Mouse (Mus musculus) heart, embryonic 11.5 days (tissue): ENCODE measurements at regions not wholly inside any gene's neighbourhood (a gene's known extent, or its start where the extent isn't known, plus 50 kb on each side); places are given as distances from the start of the nearest gene placed in this dataset.

Experiments
- ATAC-seq: fragments of 200-750 bp; cut with Nextera tagmentation; replicated peaks from 2 replicates; pipeline ENCODE4 v1.8.0; 2017; ENCODE audit warnings: moderate library complexity; ENCODE audit not compliant: insufficient number of reproducible peaks, low FRiP score, low TSS enrichment
- H3K27ac ChIP-seq: fragments of 300-500 bp; sonication (generic); 2 replicates; pipeline ENCODE4 v1.5.1; 2014; ENCODE audit warnings: mild to moderate bottlenecking, low read depth, low read length
- H3K27me3 ChIP-seq: fragments of 300-500 bp; sonication (generic); 2 replicates; pipeline ENCODE4 v1.6.1; 2014; ENCODE audit warnings: mild to moderate bottlenecking, low read length, mixed read lengths; ENCODE audit not compliant: control insufficient read depth, insufficient read depth
- H3K36me3 ChIP-seq: fragments of 300-500 bp; sonication (generic); 2 replicates; pipeline ENCODE4 v1.6.1; 2014; ENCODE audit warnings: mild to moderate bottlenecking, low read length, moderate library complexity, mixed read lengths; ENCODE audit not compliant: control insufficient read depth, insufficient read depth
- H3K4me1 ChIP-seq: fragments of 300-500 bp; sonication (generic); 2 replicates; pipeline ENCODE4 v1.6.1; 2014; ENCODE audit warnings: low read length; ENCODE audit not compliant: control insufficient read depth, insufficient read depth
- H3K4me2 ChIP-seq: fragments of 300-500 bp; sonication (generic); 2 replicates; pipeline ENCODE4 v1.6.1; 2014; ENCODE audit warnings: mild to moderate bottlenecking, moderate library complexity
- H3K4me3 ChIP-seq: fragments of 300-500 bp; sonication (generic); 2 replicates; pipeline ENCODE4 v1.5.1; 2014; ENCODE audit warnings: low read depth, low read length
- H3K9ac ChIP-seq: fragments of 300-500 bp; sonication (generic); 2 replicates; pipeline ENCODE4 v1.6.1; 2014; ENCODE audit warnings: mild to moderate bottlenecking, low read depth, low read length, moderate library complexity
- H3K9me3 ChIP-seq: fragments of 300-500 bp; sonication (generic); replicated peaks from 2 replicates; pipeline ENCODE4 v1.6.1; 2016; ENCODE audit warnings: low read length; ENCODE audit not compliant: control insufficient read depth
- whole genome bisulfite sequencing: fragments of 180-500 bp; shearing (Covaris S2); extraction: QIAGEN DNeasy Blood & Tissue Kit; methylation state at CpG from one replicate; pipeline ENCODE4 v1.1.7; 2014; ENCODE audit not compliant: insufficient replicate concordance; 5-methylcytosine and 5-hydroxymethylcytosine counted together

DNA sequence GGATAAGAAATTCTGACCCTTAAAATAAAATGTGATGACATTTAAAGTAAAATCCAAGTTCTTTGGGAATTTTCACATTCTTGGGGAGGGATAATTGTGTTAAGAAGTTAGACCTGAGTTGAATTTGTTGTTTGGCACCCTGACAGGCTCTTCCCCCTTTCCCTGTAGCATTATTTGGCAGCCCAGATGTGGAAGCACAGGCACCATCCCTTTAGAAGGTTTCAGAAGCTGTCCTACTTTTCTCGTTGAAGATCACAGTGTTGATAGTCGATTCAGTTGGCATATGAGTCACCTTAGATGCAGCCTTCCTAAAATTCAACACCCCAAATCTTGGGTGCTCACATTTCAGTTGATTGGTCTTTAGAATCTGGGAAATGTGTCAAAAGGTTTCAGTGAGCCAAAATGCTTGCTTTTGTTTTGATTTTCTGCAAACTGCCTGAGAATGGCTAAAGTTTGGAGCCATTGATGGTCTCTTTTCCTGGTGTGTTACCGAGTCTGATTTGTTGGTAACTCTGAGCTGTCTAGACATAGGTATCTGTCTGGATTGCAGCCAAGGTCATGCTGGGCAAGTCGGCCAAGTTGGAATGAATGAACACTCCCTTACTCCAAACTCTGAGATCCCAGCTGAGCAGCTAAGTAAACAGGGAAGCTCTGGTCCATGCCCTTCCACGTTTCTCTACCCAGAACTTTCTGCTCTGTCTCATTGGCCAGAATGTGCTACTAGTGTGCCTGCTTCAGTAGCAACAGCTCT is 65.9 kb upstream of the Bmper start:
- Histone ChIP-seq H3K4me1 (peaks cover 6% of the 10 kb centered on the region; the same call in 1 of the 2 replicates), H3K4me2 (no peak overlapping the region), H3K27ac (no peak overlapping the region), H3K4me3 (no peak overlapping the region), H3K27me3 (no peaks in the 10 kb centered on the region), H3K36me3 (no peaks in the 10 kb centered on the region), H3K9ac (no peak overlapping the region), H3K9me3 (no peaks in the 10 kb centered on the region)
- 39% methylated on average over 5 of the region's 5 CpGs for WGBS
- ATAC-seq, result no peak

DNA sequence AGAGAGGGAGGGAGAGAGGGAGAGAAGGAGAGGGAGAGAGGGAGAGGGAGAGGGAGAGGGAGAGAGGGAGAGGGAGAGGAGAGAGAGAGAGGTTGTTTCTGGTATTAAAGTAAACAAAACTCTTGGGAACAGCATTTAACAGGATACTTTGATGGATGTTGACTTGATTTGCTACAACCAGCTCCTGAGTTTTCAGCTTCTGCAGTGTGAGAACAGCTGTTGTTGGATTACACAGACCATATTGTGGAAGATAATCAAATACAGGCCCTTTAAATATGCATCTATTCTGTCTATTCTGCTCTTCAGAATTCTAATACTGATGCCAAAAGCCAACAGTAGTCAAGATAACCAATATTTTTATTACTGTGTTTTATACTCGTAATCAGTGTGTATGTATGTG is 64.4 kb upstream of the Bmper start:
- 82% methylated on average over 1 of the region's 1 CpGs for WGBS
- no peak overlapping the region for H3K9ac ChIP-seq
- peaks cover 6% of the 10 kb centered on the region; the same call in 1 of the 2 replicates for H3K4me1 ChIP-seq
- H3K27ac ChIP-seq, result no peak overlapping the region
- H3K4me2 ChIP-seq, result no peak overlapping the region
- no peaks in the 10 kb centered on the region for H3K36me3 ChIP-seq
- no peaks in the 10 kb centered on the region for H3K9me3 ChIP-seq
- H3K27me3 ChIP-seq, result no peaks in the 10 kb centered on the region
- ATAC-seq, result no peak
- no peak overlapping the region for H3K4me3 ChIP-seq

- Histone ChIP-seq H3K4me1 (peaks cover 6% of the 10 kb centered on the region; the same call in 1 of the 2 replicates), H3K27ac (no peak overlapping the region), H3K9me3 (no peaks in the 10 kb centered on the region), H3K4me3 (no peak overlapping the region), H3K9ac (no peak overlapping the region), H3K4me2 (no peak overlapping the region), H3K36me3 (no peaks in the 10 kb centered on the region), H3K27me3 (no peaks in the 10 kb centered on the region)
- WGBS, result 81% methylated on average over 7 of the region's 7 CpGs
- ATAC-seq, result no peak
These were observed 61.5 kb upstream of the Bmper start for GRCm38 (mm10) chr9:23161346-23161745.

- no peaks in the 10 kb centered on the region for H3K4me1 ChIP-seq
- no peaks in the 10 kb centered on the region for H3K36me3 ChIP-seq
- no peak overlapping the region for H3K27ac ChIP-seq
- no peak overlapping the region for H3K4me2 ChIP-seq
- no peak for ATAC-seq
- no peaks in the 10 kb centered on the region for H3K9me3 ChIP-seq
- no peaks in the 10 kb centered on the region for H3K27me3 ChIP-seq
- WGBS, result 70% methylated on average over 2 of the region's 2 CpGs
- no peak overlapping the region for H3K4me3 ChIP-seq
- H3K9ac ChIP-seq, result no peak overlapping the region
These were observed 55.8 kb upstream of the Bmper start for GRCm38 (mm10) chr9:23167056-23167591.

DNA sequence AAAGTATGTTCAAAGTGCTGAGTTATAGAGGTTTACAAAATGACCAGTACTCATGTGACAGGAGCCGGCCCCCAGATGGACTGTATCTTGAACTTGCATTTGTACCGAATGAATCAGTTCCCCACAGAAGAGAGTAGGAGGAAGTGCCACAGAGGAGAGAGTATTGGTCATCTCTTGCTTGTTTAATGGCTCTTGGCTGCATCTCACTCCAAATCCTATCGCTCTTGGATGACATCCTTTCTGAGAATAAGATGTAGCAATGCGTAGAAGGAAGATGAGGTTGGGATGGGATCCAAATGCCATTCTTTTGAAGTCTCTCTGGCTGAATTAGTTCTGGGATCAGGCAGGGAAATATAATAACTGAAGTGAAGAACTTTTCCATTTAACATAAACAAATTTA is 55.2 kb upstream of the Bmper start:
- Histone ChIP-seq H3K9ac (no peak overlapping the region), H3K27ac (no peak overlapping the region), H3K36me3 (no peaks in the 10 kb centered on the region), H3K9me3 (no peaks in the 10 kb centered on the region), H3K4me3 (no peak overlapping the region), H3K27me3 (no peaks in the 10 kb centered on the region), H3K4me2 (no peak overlapping the region), H3K4me1 (no peaks in the 10 kb centered on the region)
- no peak for ATAC-seq
- WGBS, result 82% methylated on average over 4 of the region's 4 CpGs

DNA sequence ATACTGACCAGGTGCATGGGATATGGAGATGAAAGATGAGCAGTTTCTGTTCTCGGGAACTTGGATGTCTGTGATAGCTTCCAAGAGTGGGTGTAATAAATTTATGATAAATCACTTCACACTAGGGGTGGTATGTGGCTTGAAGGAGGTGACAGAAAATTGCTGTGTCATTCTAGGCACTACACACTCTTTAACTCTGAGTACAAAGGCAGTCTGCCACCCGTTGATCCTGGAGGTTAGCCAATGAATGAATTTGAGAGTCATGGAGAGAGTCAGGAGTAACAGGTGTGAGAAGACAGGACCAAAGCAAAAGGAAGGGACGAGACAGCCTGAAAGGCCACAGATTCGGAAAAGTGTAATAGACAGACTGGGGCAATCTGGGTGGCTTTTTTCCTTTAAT is 54.7 kb upstream of the Bmper start:
- no peak for ATAC-seq
- Histone ChIP-seq H3K36me3 (no peaks in the 10 kb centered on the region), H3K4me3 (no peak overlapping the region), H3K9ac (no peak overlapping the region), H3K4me2 (no peak overlapping the region), H3K9me3 (no peaks in the 10 kb centered on the region), H3K27ac (no peak overlapping the region), H3K4me1 (no peaks in the 10 kb centered on the region), H3K27me3 (no peaks in the 10 kb centered on the region)
- 59% methylated on average over 4 of the region's 4 CpGs for WGBS

DNA sequence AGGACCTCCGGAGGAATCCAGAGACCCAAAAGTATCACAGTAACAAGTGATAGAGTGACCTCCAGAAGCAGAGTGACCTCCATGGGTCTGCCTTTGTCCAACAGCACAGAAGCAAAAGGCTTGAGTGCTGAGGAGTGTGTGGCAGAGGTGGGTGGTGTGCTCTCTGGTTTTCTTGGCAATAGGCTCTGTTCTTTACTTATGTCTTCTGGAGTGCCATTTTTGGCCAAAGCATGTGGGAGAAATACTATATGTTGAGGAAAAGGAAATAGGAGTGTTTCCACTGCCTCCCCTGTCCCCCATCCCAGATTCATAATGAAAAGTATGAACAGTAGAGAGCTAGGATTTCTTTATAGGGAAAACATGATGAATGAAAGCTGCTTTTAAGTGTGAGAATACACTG is 51.5 kb upstream of the Bmper start:
- no peak for ATAC-seq
- no peak overlapping the region for H3K27ac ChIP-seq
- no peak overlapping the region for H3K4me3 ChIP-seq
- H3K9ac ChIP-seq, result no peak overlapping the region
- no peak overlapping the region for H3K4me2 ChIP-seq
- H3K36me3 ChIP-seq, result no peaks in the 10 kb centered on the region
- 71% methylated on average over 1 of the region's 1 CpGs for WGBS
- H3K9me3 ChIP-seq, result no peaks in the 10 kb centered on the region
- no peaks in the 10 kb centered on the region for H3K27me3 ChIP-seq
- H3K4me1 ChIP-seq, result no peaks in the 10 kb centered on the region
